Mouse (Mus musculus) kidney, adult 2 months (tissue): ENCODE data around the gene Pex10.

Experiments
- CTCF ChIP-seq: fragments of 200-500 bp; conservative IDR thresholded peaks from 2 replicates; pipeline ENCODE4 v1.5.1; 2011; ENCODE audit warnings: low read depth, mild to moderate bottlenecking, control low read depth, low read length, moderate library complexity, mixed read lengths; ENCODE audit not compliant: insufficient read depth, insufficient read length
- POLR2A ChIP-seq: fragments of 200-500 bp; IDR thresholded peaks from one replicate; pipeline ENCODE4 v1.6.1; 2011; ENCODE audit warnings: low read depth, low read length, control low read depth

GRCm38 (mm10) chr4:155093431-155094149 lies 26.8 kb downstream of the Pex10 start:
- TF ChIP-seq POLR2A (no peak), CTCF (no peak)
